Mouse (Mus musculus): ENCODE data around the gene Iqck.

The Iqck gene

GRCm38 (mm10) chr7:118948677-118949282, 93.2 kb downstream of the Iqck start:
- DNase-seq (ENCODE audit: low spot score in 2 of 2): no peak

GRCm38 (mm10) chr7:118949749-118950148, 94.2 kb downstream of the Iqck start:
- no peak for DNase-seq (ENCODE audit: low spot score in 2 of 2)

- DNase-seq (ENCODE audit: low spot score in 2 of 2): no peak
These were observed 98.2 kb downstream of the Iqck start for GRCm38 (mm10) chr7:118953626-118954282.

GRCm38 (mm10) chr7:118954968-118955367, 99.4 kb downstream of the Iqck start:
- DNase-seq (ENCODE audit: low spot score in 2 of 2): no peak

GRCm38 (mm10) chr7:118956616-118957246, 101.2 kb downstream of the Iqck start:
- no peak for DNase-seq (ENCODE audit: low spot score in 2 of 2)

- no peak for DNase-seq (ENCODE audit: low spot score in 2 of 2)
These were observed 103.7 kb downstream of the Iqck start for GRCm38 (mm10) chr7:118959209-118959608.

- DNase-seq (ENCODE audit: low spot score in 2 of 2): no peak
These were observed 109.2 kb downstream of the Iqck start for GRCm38 (mm10) chr7:118964777-118965176.

- DNase-seq (ENCODE audit: low spot score in 2 of 2): no peak
These were observed 109.6 kb downstream of the Iqck start for GRCm38 (mm10) chr7:118965198-118965597.

- no peak for DNase-seq (ENCODE audit: low spot score in 2 of 2)
These were observed 113.3 kb downstream of the Iqck start for GRCm38 (mm10) chr7:118968870-118969269.

- no peak for DNase-seq (ENCODE audit: low spot score in 2 of 2)
These were observed 115.9 kb downstream of the Iqck start for GRCm38 (mm10) chr7:118971499-118971898.

GRCm38 (mm10) chr7:118972306-118972705, 116.8 kb downstream of the Iqck start:
- no peak for DNase-seq (ENCODE audit: low spot score in 2 of 2)

GRCm38 (mm10) chr7:118973377-118973776, 117.8 kb downstream of the Iqck start:
- no peak for DNase-seq (ENCODE audit: low spot score in 2 of 2)

GRCm38 (mm10) chr7:118975837-118976236, 120.3 kb downstream of the Iqck start:
- no peak for DNase-seq (ENCODE audit: low spot score in 2 of 2)

- DNase-seq (ENCODE audit: low spot score in 2 of 2): peak in 1 of 2 experiments; percentile 54
These were observed 121.0 kb downstream of the Iqck start for GRCm38 (mm10) chr7:118976414-118977166.

- no peak for DNase-seq (ENCODE audit: low spot score in 2 of 2)
These were observed 121.6 kb downstream of the Iqck start for GRCm38 (mm10) chr7:118977167-118977543.

- no peak for DNase-seq (ENCODE audit: low spot score in 2 of 2)
These were observed 123.6 kb downstream of the Iqck start for GRCm38 (mm10) chr7:118979121-118979520.

GRCm38 (mm10) chr7:118979708-118980107, 124.2 kb downstream of the Iqck start:
- DNase-seq (ENCODE audit: low spot score in 2 of 2): peak in 1 of 2 experiments; percentile 36

- peak in 1 of 2 experiments; percentile 52 for DNase-seq (ENCODE audit: low spot score in 2 of 2)
These were observed 125.8 kb downstream of the Iqck start for GRCm38 (mm10) chr7:118981346-118981745.

- no peak for DNase-seq (ENCODE audit: low spot score in 2 of 2)
These were observed 126.3 kb downstream of the Iqck start for GRCm38 (mm10) chr7:118981831-118982230.

- DNase-seq (ENCODE audit: low spot score in 2 of 2): no peak
These were observed 127.0 kb downstream of the Iqck start for GRCm38 (mm10) chr7:118982586-118982985.

GRCm38 (mm10) chr7:118983961-118984360, 128.4 kb downstream of the Iqck start:
- DNase-seq (ENCODE audit: low spot score in 2 of 2): peak in 1 of 2 experiments; percentile 66

GRCm38 (mm10) chr7:118985786-118986185, 130.2 kb downstream of the Iqck start:
- DNase-seq (ENCODE audit: low spot score in 2 of 2): no peak
